Mouse (Mus musculus) fat pad, adult 2 months (tissue): ENCODE data around the gene Pgam5.
A peak's percentile ranks its signal among the peaks of the same experiment; 100 is the strongest.

Experiments
- DNase-seq: peaks from one replicate; pipeline ENCODE4 v3.0.0-alpha.2; 2011; ENCODE audit warnings: low read depth, low spot score; ENCODE audit errors: extremely low read depth

Gene Pgam5

DNA sequence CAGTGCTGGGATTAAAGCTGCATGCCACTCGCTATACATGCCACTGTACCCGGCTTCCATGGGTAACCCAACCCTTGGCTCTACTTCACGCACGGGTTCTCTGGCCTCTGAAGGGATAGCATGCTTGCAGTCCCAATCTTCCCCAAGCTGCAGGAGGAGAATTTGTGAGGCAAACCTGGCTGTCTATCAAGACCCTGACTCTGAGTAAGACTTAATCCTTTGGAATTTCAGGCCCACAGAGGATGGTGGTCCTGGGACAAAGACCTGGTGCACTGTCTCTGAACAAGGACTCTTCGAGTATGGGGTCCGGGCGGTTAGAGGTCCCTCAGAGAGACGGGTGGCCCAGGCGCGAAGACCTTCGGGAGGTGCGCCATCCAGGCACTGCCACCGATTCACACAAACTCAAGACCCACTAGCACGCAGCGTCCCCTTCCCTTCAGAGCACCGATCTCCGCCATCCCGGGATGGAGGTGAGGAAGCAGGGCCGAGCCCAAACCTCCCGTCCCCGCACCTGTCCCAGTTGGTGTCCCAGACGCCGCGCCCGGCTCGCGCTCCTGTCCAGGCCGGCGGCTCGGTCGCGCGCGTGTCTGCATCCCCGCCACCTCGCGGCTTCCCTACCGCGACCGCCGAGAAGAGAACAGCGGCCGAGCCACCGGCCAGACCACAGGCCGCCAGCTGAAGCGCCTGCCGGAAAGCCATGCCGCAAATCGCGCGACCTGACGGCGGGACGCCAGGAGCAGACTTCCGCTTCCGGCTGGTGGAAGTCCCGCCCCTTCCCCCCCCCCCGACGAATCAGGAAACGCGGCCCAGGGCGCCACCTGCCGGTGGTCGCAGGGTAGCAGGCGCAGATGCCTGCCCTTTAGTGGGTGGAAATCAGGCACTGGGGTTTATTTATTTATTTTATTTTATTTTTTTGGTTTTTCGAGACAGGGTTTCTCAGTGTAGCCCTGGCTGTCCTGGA, at the start of gene Pgam5:
Pgam5 (minus strand) TSS at position 773 of the 961 bp plus-strand sequence.
- DNase-seq: no peak

DNA sequence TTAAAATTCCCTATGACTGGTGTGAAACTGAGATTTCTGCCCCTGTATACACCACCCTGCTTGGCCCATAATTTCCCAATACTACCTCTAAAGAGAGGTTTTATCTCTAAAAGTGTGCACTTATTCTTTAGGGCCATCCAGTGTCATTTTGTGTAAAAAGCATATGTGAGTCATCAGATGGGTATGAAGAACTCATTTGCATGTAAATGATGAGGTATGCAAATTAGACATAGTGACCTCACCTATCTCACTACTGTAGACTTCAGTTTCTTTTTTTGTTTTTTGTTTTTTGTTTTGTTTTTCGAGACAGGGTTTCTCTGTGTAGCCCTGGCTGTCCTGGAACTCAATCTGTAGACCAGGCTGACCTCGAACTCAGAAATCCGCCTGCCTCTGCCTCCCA, 43.4 kb upstream of the Pgam5 start:
- no peak for DNase-seq

DNA sequence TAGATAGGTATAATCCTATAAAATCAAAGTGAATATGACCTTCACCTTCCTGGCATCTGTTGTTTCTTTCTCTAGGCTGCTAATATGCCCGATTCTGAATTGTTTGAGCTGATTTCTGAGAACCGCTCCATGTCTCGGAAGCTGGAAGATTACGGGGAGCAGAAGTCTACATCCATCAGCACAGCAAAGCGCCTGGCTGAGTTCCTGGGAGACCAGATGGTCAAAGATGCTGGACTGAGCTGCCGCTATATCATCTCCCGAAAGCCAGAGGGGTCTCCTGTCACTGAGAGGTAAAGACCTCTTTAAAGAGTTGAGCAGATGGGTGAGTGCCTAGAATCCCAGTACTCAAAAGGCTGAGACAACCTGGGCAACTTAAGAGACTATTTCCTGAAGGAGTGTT, 39.1 kb upstream of the Pgam5 start:
- DNase-seq: no peak

GRCm38 (mm10) chr5:110300591-110300990, 30.9 kb upstream of the Pgam5 start:
- no peak for DNase-seq

GRCm38 (mm10) chr5:110296637-110297036, 26.9 kb upstream of the Pgam5 start:
- DNase-seq: no peak

GRCm38 (mm10) chr5:110291649-110292048, 21.9 kb upstream of the Pgam5 start:
- DNase-seq: no peak

DNA sequence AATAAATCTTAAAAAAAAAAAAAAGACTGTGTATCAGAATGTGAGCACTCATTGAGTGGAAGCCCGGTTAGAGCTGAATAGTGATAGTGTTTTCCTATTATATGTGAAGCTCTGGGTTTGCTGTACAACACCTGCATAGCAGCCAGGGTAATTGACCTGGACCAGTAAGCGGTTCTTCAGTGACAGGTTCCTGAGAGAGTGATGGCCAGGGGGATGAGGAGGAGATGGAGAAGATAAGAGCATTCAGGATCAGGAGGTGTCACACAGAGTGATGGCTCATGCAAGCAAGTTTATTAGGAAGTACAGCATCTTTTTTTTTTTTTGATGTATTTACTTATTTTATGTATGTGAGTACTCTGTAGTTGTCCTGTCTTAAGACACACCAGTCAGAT, 17.4 kb upstream of the Pgam5 start:
- DNase-seq: no peak

- DNase-seq: no peak
Observed at GRCm38 (mm10) chr5:110286446-110287083, 16.9 kb upstream of the Pgam5 start.

DNA sequence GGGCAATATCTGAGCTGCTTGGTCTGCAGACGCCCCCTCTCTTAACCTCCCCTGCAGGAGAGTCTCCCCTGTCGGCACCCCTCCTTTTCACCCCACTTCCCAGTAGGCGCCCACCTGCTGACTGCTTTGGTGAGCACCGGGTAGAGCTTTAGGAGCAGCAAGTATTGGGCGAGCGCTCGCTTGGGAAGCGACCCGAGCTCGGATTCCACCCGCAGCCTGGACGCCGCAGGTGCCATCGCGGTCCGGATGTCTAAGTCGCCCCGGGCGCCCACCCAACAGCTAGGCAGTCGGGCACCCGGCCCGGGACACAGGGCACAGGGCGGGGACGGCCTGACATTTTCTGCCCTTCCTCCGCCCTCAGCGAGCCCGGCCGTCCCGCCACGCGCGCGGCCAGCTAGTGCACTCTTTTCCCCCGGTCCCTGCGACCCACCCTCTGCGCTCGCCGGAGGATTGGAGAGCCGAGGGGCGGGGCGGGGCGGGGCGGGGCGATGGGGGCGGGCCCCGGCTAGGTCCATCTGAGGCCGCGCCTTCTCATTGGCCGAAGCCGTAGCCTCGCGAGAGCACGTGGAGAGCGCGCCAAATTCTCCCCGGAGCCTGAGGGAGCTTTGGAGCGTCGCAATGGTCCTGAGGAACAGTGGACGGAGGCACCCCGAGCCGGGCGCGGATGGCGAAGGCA, 16.2 kb upstream of the Pgam5 start, which contains the start of the genes Pxmp2 and Pole:
Pxmp2 (minus strand) TSS at position 417 of the 676 bp plus-strand sequence.
Pole (plus strand) TSS at position 537 of the 676 bp plus-strand sequence.
- DNase-seq: no peak

- DNase-seq: no peak
Observed at GRCm38 (mm10) chr5:110285156-110285555, 15.4 kb upstream of the Pgam5 start.

- DNase-seq: no peak
Observed at GRCm38 (mm10) chr5:110284536-110284935, 14.8 kb upstream of the Pgam5 start.

GRCm38 (mm10) chr5:110281984-110282383, 12.3 kb upstream of the Pgam5 start:
- DNase-seq: no peak

- DNase-seq: no peak
Observed at GRCm38 (mm10) chr5:110276910-110277309, 7.2 kb upstream of the Pgam5 start.

- DNase-seq: peak; percentile 92
Observed at GRCm38 (mm10) chr5:110276391-110276790, 6.7 kb upstream of the Pgam5 start.

GRCm38 (mm10) chr5:110274846-110275245, 5.1 kb upstream of the Pgam5 start:
- peak; percentile 62 for DNase-seq

DNA sequence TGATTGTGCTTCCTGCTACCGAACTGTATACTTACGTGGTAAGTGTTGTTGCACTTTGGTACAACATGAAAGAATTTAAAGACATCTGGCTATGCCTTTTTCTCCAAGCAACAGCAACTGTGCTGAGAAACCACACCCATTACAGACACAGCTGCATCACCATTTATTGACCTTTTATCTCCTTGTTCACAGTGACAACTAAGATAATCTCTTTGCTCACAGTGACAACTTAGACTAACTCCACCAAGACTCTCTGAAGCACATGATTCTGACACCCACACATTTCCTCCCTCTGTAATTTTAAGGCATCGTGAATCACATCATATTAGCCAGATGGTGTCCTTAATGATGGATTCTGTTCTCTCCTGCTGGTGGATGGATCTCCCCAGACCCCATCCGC, 4.4 kb upstream of the Pgam5 start:
- DNase-seq: no peak

DNA sequence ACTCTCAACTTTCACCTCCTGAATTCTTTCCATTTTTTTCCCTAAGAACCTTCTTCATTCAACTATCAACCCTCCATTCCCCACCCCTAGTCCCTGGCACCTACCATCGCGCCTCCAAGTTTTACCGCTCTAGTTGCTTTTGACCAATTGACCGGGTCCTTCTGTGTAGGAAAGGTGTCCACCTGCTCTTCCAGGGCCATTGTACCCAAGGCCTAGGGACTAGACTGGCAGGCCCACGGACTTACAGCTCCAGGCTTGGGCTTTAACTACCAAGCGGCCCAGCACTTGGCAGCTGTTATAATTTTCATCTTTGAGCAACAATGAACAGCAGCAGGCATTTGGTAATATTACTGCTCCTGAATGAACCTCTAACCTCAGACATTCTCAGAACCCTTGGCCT, 529 bp upstream of the Pgam5 start:
- no peak for DNase-seq

- DNase-seq: no peak
Observed at GRCm38 (mm10) chr5:110266941-110267340, 2.8 kb downstream of the Pgam5 start.

- DNase-seq: no peak
Observed at GRCm38 (mm10) chr5:110244091-110244490, 25.6 kb downstream of the Pgam5 start.

GRCm38 (mm10) chr5:110232346-110232745, 37.4 kb downstream of the Pgam5 start:
- DNase-seq: no peak

DNA sequence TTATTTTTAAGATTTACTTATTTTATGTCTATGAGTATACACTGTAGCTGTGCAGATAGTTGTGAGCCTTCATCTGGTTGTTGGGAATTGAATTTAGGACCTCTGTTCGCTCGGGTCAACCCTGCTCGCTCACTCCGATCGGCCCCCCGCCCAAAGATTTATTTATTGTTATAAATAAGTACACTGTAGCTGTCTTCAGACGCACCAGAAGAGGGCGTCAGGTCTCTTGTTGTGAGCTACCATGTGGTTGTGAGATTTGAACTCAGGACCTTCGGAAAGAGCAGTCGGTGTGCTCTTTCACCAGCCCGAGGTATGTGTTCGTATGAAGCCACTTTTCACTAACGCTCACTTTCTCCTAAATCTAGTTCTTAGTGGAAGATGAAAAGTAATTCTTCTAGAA, 38.1 kb downstream of the Pgam5 start:
- no peak for DNase-seq
